Mouse (Mus musculus): Measurements from ENCODE around the gene Nek8.

GRCm38 (mm10) chr11:78161968-78162367 is 14.5 kb downstream of the Nek8 start:
- TF ChIP-seq CTCF (IDR thresholded peaks at IDR 0.05; ENCODE audit: insufficient read depth, low read depth, low read length) (no peak), POLR2A (IDR thresholded peaks at IDR 0.05; ENCODE audit: insufficient read depth, low read depth, low read length) (no peak)
